Mouse (Mus musculus) testis, postnatal 10 days (tissue): ENCODE measurements around the gene Htra2.
A peak's percentile ranks its signal among the peaks of the same experiment; 100 is the strongest.

Source experiments
- DNase-seq: peaks from one replicate; pipeline ENCODE4 v3.0.0; 2021; ENCODE audit warnings: low spot score

Gene Htra2

GRCm38 (mm10) chr6:83054871-83055431 lies at the start of gene Htra2:
Htra2 (minus strand) TSS chr6:83055273.
- peak; percentile 66 for DNase-seq

DNA sequence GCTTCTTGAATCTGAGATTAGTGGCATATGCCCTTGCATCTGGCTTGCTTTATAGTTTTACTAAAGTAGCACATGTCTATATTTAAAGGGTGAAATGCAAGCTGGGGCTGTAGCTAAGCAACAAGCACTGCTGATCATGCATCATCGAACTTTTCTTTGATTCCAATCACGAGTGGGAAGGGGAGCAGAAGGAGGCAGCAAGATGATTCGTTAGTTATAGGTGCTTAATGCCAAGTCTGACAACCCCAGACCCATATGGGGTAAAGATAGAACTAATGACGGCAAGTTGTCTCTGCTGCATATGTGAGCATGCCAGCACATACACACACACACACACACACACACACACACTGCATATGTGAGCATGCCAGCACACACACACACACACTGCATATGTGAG lies 49.1 kb upstream of the Htra2 start:
- DNase-seq, result no peak

DNA sequence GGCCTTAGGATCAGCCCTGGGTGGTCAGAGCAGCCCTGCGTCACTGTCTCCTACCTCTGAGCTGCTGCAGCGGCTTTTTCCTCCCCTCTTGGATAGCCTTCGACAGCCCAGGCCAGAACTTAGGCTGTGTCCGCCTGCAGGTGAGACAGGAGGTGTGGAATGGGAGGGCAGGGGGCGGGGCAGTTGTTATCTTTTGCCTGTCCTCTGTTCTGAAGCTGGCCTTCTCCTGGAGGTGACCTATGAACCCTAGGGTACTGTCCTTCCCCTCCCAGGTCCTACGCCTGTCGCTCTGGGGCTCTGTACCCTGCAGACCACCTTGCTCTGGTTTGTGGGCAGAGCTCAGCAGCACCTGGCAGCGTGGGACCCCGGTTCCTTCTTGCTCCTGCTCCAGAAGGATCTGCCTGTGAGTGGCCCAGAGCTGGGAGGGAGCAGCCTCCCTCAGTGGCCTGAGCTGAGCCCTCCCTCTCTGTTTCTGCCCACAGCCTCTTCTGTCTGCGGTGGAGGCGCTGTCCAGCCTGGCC lies 48.1 kb upstream of the Htra2 start:
- DNase-seq, result no peak

DNA sequence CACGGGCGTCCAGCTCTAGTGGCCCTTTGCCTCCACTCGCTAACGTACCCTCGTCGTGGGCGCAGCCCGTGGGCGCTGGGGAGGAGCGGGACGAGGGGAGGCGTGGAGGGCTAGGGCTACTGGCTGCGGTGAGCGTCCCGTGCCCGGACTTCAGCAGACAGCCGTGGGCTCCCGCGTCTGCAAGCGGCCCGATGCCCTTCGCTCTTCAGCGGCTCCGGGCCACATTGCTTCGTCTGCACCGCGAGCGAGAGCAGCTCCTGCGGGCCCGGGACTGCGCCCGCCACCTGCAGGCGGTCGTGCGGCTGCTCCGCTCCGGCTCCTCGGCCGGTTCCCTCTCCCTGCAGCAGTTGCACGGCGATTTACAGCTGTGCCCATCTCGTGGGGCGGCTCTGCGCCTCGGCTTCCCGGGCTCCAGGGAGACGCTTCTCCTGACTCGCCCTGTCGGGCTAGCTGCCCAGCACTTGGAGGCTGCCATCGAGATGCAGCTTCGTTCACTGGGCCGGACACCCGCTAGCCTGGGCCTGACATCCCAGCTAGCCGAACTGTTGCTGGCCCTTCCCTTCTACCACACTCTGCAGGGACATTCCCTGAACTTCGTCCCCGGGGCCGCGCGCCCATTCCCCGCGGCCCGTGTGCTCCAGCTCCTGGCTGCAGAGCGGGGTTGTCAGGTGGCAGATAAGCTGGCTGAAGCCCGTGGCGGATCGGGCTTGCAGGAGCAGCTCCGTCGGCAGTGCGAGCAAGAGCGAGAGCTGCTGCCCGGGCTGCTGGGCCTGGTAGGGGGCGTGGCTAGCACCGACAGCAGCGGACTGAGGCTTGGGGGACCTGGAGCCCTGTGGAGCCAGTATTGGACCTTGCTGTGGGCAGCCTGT lies 46.8 kb upstream of the Htra2 start:
- DNase-seq, result peak; percentile 80

DNA sequence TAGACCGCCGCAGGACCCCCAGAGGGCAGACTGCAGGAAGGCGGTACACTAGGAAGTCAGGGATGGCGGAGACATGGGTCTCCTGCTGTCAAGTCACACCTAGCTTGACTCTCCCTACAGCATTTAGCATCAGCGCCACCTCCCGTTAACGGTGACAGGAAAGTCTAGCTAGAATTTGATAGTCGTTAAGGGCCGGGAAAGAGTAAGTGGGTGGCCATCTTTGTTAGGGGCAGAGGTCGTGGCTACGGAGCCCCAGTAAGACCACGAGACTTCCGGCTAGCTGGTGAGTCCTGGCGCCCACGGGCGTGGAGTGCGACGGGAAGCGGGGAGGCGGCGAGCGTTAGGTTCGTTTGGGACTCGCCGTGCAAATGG lies 46.2 kb upstream of the Htra2 start, which contains the start of the genes Ccdc142 and Gm42688:
TSS of gene Ccdc142 (plus strand) at position 286 of the 372 bp plus-strand sequence.
TSS of gene Gm42688 (plus strand) at position 302 of the 372 bp plus-strand sequence.
- peak; percentile 90 for DNase-seq

DNA sequence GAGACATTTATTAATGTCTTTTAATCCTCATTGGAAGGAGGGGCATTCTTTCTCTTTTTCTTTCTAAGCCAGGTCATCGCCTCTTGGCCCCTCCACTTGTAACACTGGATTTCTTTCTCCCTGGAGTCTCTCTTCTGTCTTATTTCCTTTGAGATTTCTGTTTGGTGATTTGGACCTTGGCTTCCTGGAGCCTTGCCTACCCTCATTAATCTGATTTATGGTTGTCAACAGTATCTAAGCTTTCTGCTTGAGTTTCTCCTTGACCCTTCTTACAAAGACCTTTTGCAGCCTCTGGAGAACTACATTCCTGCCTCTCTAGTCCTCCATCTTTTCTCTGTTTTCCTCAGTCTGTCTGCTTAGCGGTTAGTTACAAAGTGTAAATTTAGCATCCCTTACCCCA lies 43.3 kb upstream of the Htra2 start:
- DNase-seq, result no peak

DNA sequence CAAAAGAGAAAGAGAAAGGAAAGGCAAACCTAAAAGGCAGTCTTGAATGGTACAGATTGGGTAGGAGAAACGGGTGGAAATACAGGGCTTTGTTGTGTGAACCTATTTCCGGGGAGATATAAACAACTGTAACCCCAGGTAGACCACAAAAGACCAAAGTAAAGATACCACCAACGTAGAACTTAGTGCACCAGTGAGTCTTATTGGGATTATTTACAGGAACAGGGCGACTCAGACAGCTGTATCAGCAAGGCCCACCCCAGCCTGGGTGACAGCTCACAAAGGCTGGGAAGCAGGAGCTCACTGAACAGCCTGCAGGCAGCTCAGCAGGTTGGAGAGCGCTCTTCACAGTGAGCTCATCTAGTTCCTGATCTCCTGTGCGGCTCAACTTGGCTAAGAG lies 40.9 kb upstream of the Htra2 start:
- no peak for DNase-seq

- no peak for DNase-seq
These were observed 37.5 kb upstream of the Htra2 start for GRCm38 (mm10) chr6:83092416-83093127.

DNA sequence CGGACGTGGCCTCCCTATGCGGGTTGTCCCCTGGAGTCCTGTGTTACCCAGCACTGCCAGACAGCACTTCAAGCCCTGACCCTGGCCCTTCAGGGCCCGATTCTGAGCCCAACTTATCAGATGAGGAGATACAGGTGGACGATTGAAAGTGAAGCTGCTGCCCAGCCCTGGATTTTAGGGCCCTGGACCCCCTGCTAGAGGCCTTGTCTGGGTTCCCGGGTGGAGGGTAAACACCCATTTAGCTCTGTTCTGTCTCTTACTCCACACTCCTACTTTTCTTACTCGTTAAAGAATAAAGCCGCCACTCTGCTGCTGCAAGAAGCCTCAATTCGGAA lies 32.8 kb upstream of the Htra2 start:
- no peak for DNase-seq

DNA sequence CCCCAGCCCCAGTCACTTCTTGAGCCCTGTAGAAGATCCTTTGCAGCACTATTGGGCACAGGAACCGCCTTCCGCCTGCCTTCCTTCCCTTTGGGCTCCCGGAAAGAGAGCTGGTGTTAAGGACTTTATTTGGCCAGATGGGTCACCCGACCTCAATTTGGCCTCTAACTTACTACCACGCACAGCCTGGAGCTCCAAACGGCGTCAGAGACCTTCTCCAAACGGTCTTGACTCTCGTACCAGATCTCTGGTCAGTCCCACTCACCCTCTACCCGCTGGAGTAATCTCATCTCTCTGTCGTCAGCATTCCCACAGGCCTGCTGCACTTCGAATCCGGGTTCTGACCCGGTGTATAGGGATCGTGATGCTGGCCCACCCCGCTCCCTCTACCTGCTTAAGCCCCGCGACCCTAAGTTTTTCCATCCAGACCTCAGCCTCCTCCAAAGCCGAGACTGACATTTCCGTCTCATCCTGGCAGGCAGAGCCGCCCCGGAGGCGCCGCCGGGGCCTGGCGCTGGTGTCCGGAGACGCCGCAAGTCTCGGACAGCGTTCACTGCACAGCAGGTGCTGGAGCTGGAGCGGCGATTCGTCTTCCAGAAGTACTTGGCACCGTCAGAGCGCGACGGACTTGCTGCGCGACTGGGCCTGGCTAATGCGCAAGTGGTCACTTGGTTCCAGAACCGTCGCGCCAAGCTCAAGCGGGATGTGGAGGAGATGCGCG lies 32.3 kb upstream of the Htra2 start:
- DNase-seq, result peak; percentile 63

GRCm38 (mm10) chr6:83086121-83087035 lies 31.3 kb upstream of the Htra2 start, which contains the start of gene Lbx2:
Lbx2 (plus strand) TSS chr6:83086367.
- peak; percentile 57 for DNase-seq

- no peak for DNase-seq
These were observed 29.4 kb upstream of the Htra2 start for GRCm38 (mm10) chr6:83084477-83084876.

GRCm38 (mm10) chr6:83083497-83083896 lies 28.4 kb upstream of the Htra2 start:
- DNase-seq, result no peak

GRCm38 (mm10) chr6:83080210-83080609 lies 25.1 kb upstream of the Htra2 start:
- no peak for DNase-seq

GRCm38 (mm10) chr6:83078324-83078858 lies 23.3 kb upstream of the Htra2 start:
- peak; percentile 100 for DNase-seq

GRCm38 (mm10) chr6:83077630-83078323 lies 22.7 kb upstream of the Htra2 start, which contains the start of gene Pcgf1:
Pcgf1 (plus strand) TSS chr6:83077869.
- DNase-seq, result peak; percentile 64

- DNase-seq, result no peak
These were observed 19.9 kb upstream of the Htra2 start for GRCm38 (mm10) chr6:83074979-83075378.

GRCm38 (mm10) chr6:83071220-83071619 lies 16.1 kb upstream of the Htra2 start:
- peak; percentile 69 for DNase-seq

DNA sequence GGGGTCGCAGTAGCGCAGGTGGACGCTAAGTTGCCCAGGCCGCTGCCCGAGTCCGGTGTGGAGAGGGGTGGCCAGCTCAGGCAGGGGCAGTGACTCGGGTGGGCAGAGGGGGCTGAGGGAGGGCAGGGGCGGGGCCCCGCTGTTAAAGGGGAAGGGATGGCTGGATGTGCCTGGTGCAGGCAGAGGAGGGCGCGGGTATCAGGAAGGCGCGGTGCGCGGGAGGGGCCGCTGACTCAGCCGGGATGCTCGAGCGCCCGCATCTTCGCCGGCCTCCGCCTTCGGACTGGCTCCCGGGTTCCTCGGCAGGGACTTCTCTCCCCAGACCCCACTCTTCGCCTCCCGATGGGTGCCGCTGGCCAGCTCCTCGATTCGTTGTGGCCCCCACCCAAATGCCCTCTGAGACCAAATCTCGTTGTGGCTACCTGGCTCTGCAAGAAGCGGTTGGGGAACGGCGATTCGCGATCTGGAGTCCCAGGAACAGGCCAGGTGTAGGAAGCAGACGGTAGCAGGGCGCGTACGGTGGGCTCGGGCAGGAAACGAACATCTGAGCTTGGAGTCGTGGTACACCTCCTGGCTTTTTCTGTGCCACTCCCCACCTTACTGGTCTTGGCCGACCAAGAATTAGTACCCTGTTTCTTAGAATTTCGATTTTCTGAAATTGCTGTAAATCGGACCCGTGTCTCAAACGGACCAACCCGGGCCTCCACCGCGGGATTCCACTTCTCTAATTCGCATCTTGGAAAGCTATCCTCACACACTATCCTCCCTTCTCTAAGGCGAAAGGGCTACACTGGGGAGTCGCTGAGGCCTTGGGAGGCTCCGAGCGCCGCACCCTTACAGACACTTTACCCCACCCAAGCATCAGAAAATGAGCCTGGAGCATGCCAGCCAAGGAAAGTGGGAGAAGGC lies 15.5 kb upstream of the Htra2 start:
- DNase-seq, result no peak

DNA sequence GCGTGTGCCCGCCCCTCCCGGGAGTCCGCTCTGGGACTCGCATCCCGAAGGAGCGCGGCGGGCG lies 15.0 kb upstream of the Htra2 start, which contains the start of gene Tlx2:
TSS of gene Tlx2 (minus strand) at position 47 of the 64 bp plus-strand sequence.
- DNase-seq, result no peak
